Mouse (Mus musculus): ENCODE results near the gene Acly. TPM values are rescaled to one million over a fixed set of nuclear protein-coding genes. Genes with fewer than 3 reads are reported as not detected.

Acly gene
- polyA plus RNA-seq, 1 experiment: 2,639 TPM

GRCm38 (mm10) chr11:100528375-100529165, 770 bp upstream of the Acly start:
- Histone ChIP-seq H3K4me1 (ENCODE audit: control insufficient read depth, insufficient read depth, insufficient read length, low read length) (peaks cover 13% of the 10 kb centered on the region), H3K4me3 (ENCODE audit: insufficient read depth, low read depth, low read length) (peak overlapping the region; percentile 69)

GRCm38 (mm10) chr11:100527066-100527457, 738 bp downstream of the Acly start:
- Histone ChIP-seq H3K4me3 (ENCODE audit: insufficient read depth, low read depth, low read length) (peak overlapping the region; percentile 84), H3K4me1 (ENCODE audit: control insufficient read depth, insufficient read depth, insufficient read length, low read length) (peaks cover 18% of the 10 kb centered on the region), H3K27ac (replicated peaks; ENCODE audit: low read depth, low read length) (peak overlapping the region; percentile 41)

More at GRCm38 (mm10) chr11:100528375-100529165, 770 bp upstream of the Acly start:
- H3K27ac ChIP-seq (replicated peaks; ENCODE audit: low read depth, low read length): peak overlapping the region; percentile 39; the same call in 1 of the 2 replicates

- H3K4me3 ChIP-seq (ENCODE audit: insufficient read depth, low read depth, low read length): peak overlapping the region; percentile 84
- H3K4me1 ChIP-seq (ENCODE audit: control insufficient read depth, insufficient read depth, insufficient read length, low read length): peaks cover 18% of the 10 kb centered on the region
- H3K27ac ChIP-seq (replicated peaks; ENCODE audit: low read depth, low read length): no peak overlapping the region
Measured at GRCm38 (mm10) chr11:100526052-100526816, 1.6 kb downstream of the Acly start.

GRCm38 (mm10) chr11:100524987-100525630, 2.7 kb downstream of the Acly start:
- peaks cover 18% of the 10 kb centered on the region for H3K4me1 ChIP-seq (ENCODE audit: control insufficient read depth, insufficient read depth, insufficient read length, low read length)
- H3K4me3 ChIP-seq (ENCODE audit: insufficient read depth, low read depth, low read length): peak overlapping the region; percentile 84
- H3K27ac ChIP-seq (replicated peaks; ENCODE audit: low read depth, low read length): peak overlapping the region; percentile 20; the same call in 1 of the 2 replicates

GRCm38 (mm10) chr11:100524358-100524757, 3.4 kb downstream of the Acly start:
- peak overlapping the region; percentile 27 for H3K4me3 ChIP-seq (ENCODE audit: insufficient read depth, low read depth, low read length)
- H3K4me1 ChIP-seq (ENCODE audit: control insufficient read depth, insufficient read depth, insufficient read length, low read length): peaks cover 18% of the 10 kb centered on the region
- peak overlapping the region; percentile 68 for H3K27ac ChIP-seq (replicated peaks; ENCODE audit: low read depth, low read length)

GRCm38 (mm10) chr11:100520838-100521237, 7.0 kb downstream of the Acly start:
- Histone ChIP-seq H3K4me1 (ENCODE audit: control insufficient read depth, insufficient read depth, insufficient read length, low read length) (peaks cover 18% of the 10 kb centered on the region), H3K4me3 (ENCODE audit: insufficient read depth, low read depth, low read length) (no peak overlapping the region), H3K27ac (replicated peaks; ENCODE audit: low read depth, low read length) (no peak overlapping the region)

- Histone ChIP-seq H3K27ac (replicated peaks; ENCODE audit: low read depth, low read length) (no peak overlapping the region), H3K4me1 (ENCODE audit: control insufficient read depth, insufficient read depth, insufficient read length, low read length) (peaks cover 7% of the 10 kb centered on the region), H3K4me3 (ENCODE audit: insufficient read depth, low read depth, low read length) (no peak overlapping the region)
Measured at GRCm38 (mm10) chr11:100519188-100519587, 8.6 kb downstream of the Acly start.

- Histone ChIP-seq H3K4me1 (ENCODE audit: control insufficient read depth, insufficient read depth, insufficient read length, low read length) (peaks cover 1% of the 10 kb centered on the region; the same call in 1 of the 2 replicates), H3K4me3 (ENCODE audit: insufficient read depth, low read depth, low read length) (no peak overlapping the region), H3K27ac (replicated peaks; ENCODE audit: low read depth, low read length) (no peak overlapping the region)
Measured at GRCm38 (mm10) chr11:100518188-100518591, 9.6 kb downstream of the Acly start.

- Histone ChIP-seq H3K4me3 (ENCODE audit: insufficient read depth, low read depth, low read length) (no peak overlapping the region), H3K27ac (replicated peaks; ENCODE audit: low read depth, low read length) (no peak overlapping the region), H3K4me1 (ENCODE audit: control insufficient read depth, insufficient read depth, insufficient read length, low read length) (no peaks in the 10 kb centered on the region)
Measured at GRCm38 (mm10) chr11:100516291-100516690, 11.5 kb downstream of the Acly start.

GRCm38 (mm10) chr11:100515789-100516188, 12.0 kb downstream of the Acly start:
- Histone ChIP-seq H3K27ac (replicated peaks; ENCODE audit: low read depth, low read length) (no peak overlapping the region), H3K4me3 (ENCODE audit: insufficient read depth, low read depth, low read length) (no peak overlapping the region), H3K4me1 (ENCODE audit: control insufficient read depth, insufficient read depth, insufficient read length, low read length) (no peaks in the 10 kb centered on the region)

GRCm38 (mm10) chr11:100515061-100515460, 12.7 kb downstream of the Acly start:
- no peak overlapping the region for H3K4me3 ChIP-seq (ENCODE audit: insufficient read depth, low read depth, low read length)
- H3K4me1 ChIP-seq (ENCODE audit: control insufficient read depth, insufficient read depth, insufficient read length, low read length): no peaks in the 10 kb centered on the region
- H3K27ac ChIP-seq (replicated peaks; ENCODE audit: low read depth, low read length): no peak overlapping the region

- H3K4me1 ChIP-seq (ENCODE audit: control insufficient read depth, insufficient read depth, insufficient read length, low read length): no peaks in the 10 kb centered on the region
- no peak overlapping the region for H3K27ac ChIP-seq (replicated peaks; ENCODE audit: low read depth, low read length)
- no peak overlapping the region for H3K4me3 ChIP-seq (ENCODE audit: insufficient read depth, low read depth, low read length)
Measured at GRCm38 (mm10) chr11:100513716-100514115, 14.1 kb downstream of the Acly start.

GRCm38 (mm10) chr11:100512384-100512783, 15.4 kb downstream of the Acly start:
- Histone ChIP-seq H3K4me1 (ENCODE audit: control insufficient read depth, insufficient read depth, insufficient read length, low read length) (no peaks in the 10 kb centered on the region), H3K27ac (replicated peaks; ENCODE audit: low read depth, low read length) (no peak overlapping the region), H3K4me3 (ENCODE audit: insufficient read depth, low read depth, low read length) (no peak overlapping the region)

GRCm38 (mm10) chr11:100510556-100510955, 17.2 kb downstream of the Acly start:
- Histone ChIP-seq H3K4me1 (ENCODE audit: control insufficient read depth, insufficient read depth, insufficient read length, low read length) (no peaks in the 10 kb centered on the region), H3K27ac (replicated peaks; ENCODE audit: low read depth, low read length) (no peak overlapping the region), H3K4me3 (ENCODE audit: insufficient read depth, low read depth, low read length) (no peak overlapping the region)

- H3K4me3 ChIP-seq (ENCODE audit: insufficient read depth, low read depth, low read length): no peak overlapping the region
- H3K27ac ChIP-seq (replicated peaks; ENCODE audit: low read depth, low read length): no peak overlapping the region
- no peaks in the 10 kb centered on the region for H3K4me1 ChIP-seq (ENCODE audit: control insufficient read depth, insufficient read depth, insufficient read length, low read length)
Measured at GRCm38 (mm10) chr11:100505997-100506396, 21.8 kb downstream of the Acly start.

All from brown adipose tissue, adult 24 weeks (tissue).